Mouse (Mus musculus) embryonic fibroblast, embryonic 13.5 days (primary cell): ENCODE data around the gene Ankrd33. TPM values are rescaled to one million over a fixed set of nuclear protein-coding genes. Genes with fewer than 3 reads are reported as not detected.
A peak's percentile ranks its signal among the peaks of the same experiment; 100 is the strongest.
"Not testable (repeated sequence)": the region's sequence is repeated elsewhere in the genome, so short reads cannot be mapped to it uniquely, and the experiment has no call there.

Experiments
- H3K27ac ChIP-seq: 2 replicates; pipeline ENCODE4 v1.5.1; 2012; ENCODE audit warnings: low read length, control low read depth, inconsistent platforms; ENCODE audit not compliant: insufficient read depth
- H3K4me1 ChIP-seq: 2 replicates; pipeline ENCODE4 v1.6.1; 2011; ENCODE audit warnings: low read length; ENCODE audit not compliant: control insufficient read depth, insufficient read depth
- H3K4me3 ChIP-seq: 2 replicates; pipeline ENCODE4 v1.5.1; 2011; ENCODE audit warnings: mild to moderate bottlenecking, control low read depth, low read length; ENCODE audit not compliant: insufficient read depth
- CTCF ChIP-seq: IDR thresholded peaks from 2 replicates; pipeline ENCODE4 v1.5.1; 2011; ENCODE audit warnings: mild to moderate bottlenecking, control low read depth, low read length, moderate library complexity, borderline replicate concordance; ENCODE audit not compliant: insufficient read depth
- POLR2A ChIP-seq: IDR thresholded peaks from 2 replicates; pipeline ENCODE4 v1.6.1; 2011; ENCODE audit warnings: low read depth, mild to moderate bottlenecking, control low read depth, low read length, moderate library complexity
- polyA plus RNA-seq: library from polyadenylated mRNA; stranded (reverse); fragments of >200 nt; gene quantifications from 2 replicates; pipeline ENCODE4 v1.2.4, GENCODE M21; 2011; ENCODE audit warnings: low read depth; ENCODE audit not compliant: missing spikeins, insufficient read length

The Ankrd33 gene
- polyA plus RNA-seq, 1 experiment: not detected

GRCm38 (mm10) chr15:101097985-101098651 lies 17.4 kb upstream of the Ankrd33 start:
- Histone ChIP-seq H3K27ac (no peak overlapping the region), H3K4me3 (no peak overlapping the region), H3K4me1 (0 out of 2 replicates have a peak, but pooled peaks cover 2% of the 10 kb centered on the region)
- TF ChIP-seq POLR2A (no peak), CTCF (no peak)

GRCm38 (mm10) chr15:101100996-101101395 lies 14.6 kb upstream of the Ankrd33 start:
- H3K27ac ChIP-seq: no peak overlapping the region
- H3K4me3 ChIP-seq: no peak overlapping the region
- 0 out of 2 replicates have a peak, but pooled peaks cover 2% of the 10 kb centered on the region for H3K4me1 ChIP-seq
- TF ChIP-seq CTCF (no peak), POLR2A (no peak)

- no peaks in the 10 kb centered on the region for H3K4me1 ChIP-seq
- H3K27ac ChIP-seq: no peak overlapping the region
- TF ChIP-seq POLR2A (no peak), CTCF (no peak)
- no peak overlapping the region for H3K4me3 ChIP-seq
Measured at GRCm38 (mm10) chr15:101103605-101104304, 11.8 kb upstream of the Ankrd33 start.

GRCm38 (mm10) chr15:101105496-101105994 lies 10.0 kb upstream of the Ankrd33 start:
- no peaks in the 10 kb centered on the region for H3K4me1 ChIP-seq
- no peak overlapping the region for H3K27ac ChIP-seq
- peak; percentile 91; the same call in 1 of the 2 replicates for TF ChIP-seq CTCF
- no peak for TF ChIP-seq POLR2A
- no peak overlapping the region for H3K4me3 ChIP-seq

GRCm38 (mm10) chr15:101106011-101106410 lies 9.5 kb upstream of the Ankrd33 start:
- Histone ChIP-seq H3K27ac (no peak overlapping the region), H3K4me1 (no peaks in the 10 kb centered on the region), H3K4me3 (no peak overlapping the region)
- TF ChIP-seq POLR2A (no peak), CTCF (no peak)

- Histone ChIP-seq H3K27ac (no peak overlapping the region), H3K4me1 (no peaks in the 10 kb centered on the region), H3K4me3 (no peak overlapping the region)
- TF ChIP-seq POLR2A (no peak), CTCF (no peak)
Measured at GRCm38 (mm10) chr15:101107906-101108671, 7.5 kb upstream of the Ankrd33 start.

GRCm38 (mm10) chr15:101113176-101113575 lies 2.4 kb upstream of the Ankrd33 start:
- TF ChIP-seq POLR2A (no peak), CTCF (no peak)
- no peak overlapping the region for H3K27ac ChIP-seq

GRCm38 (mm10) chr15:101113778-101114177 lies 1.8 kb upstream of the Ankrd33 start:
- not testable (repeated sequence) for H3K4me3 ChIP-seq, H3K27ac ChIP-seq, H3K4me1 ChIP-seq

More at GRCm38 (mm10) chr15:101113176-101113575, 2.4 kb upstream of the Ankrd33 start:
- H3K4me3 ChIP-seq: no peak overlapping the region
- H3K4me1 ChIP-seq: no peaks in the 10 kb centered on the region

- TF ChIP-seq POLR2A: no peak
- TF ChIP-seq CTCF: no peak
- no peak overlapping the region for H3K4me3 ChIP-seq
- H3K27ac ChIP-seq: no peak overlapping the region
- peaks cover 4% of the 10 kb centered on the region for H3K4me1 ChIP-seq
Measured at GRCm38 (mm10) chr15:101118399-101119125, 3.0 kb downstream of the Ankrd33 start.
